Mouse (Mus musculus) heart, postnatal 0 days (tissue): Measurements from ENCODE around the gene Unc45b. TPM values are rescaled to one million over a fixed set of nuclear protein-coding genes. Genes with fewer than 3 reads are reported as not detected.

ENCODE experiments used
- ATAC-seq: fragments of 200-750 bp; cut with Nextera tagmentation; 2 replicates; pipeline ENCODE4 v1.8.0; 2017; ENCODE audit warnings: low read depth, moderate number of reproducible peaks, moderate library complexity; ENCODE audit not compliant: insufficient read depth
- DNase-seq: peaks from one replicate; pipeline ENCODE4 v3.0.0-alpha.2; 2016; ENCODE audit warnings: low spot score
- H3K27ac ChIP-seq: fragments of 300-500 bp; sonication (generic); 2 replicates; pipeline ENCODE4 v1.5.1; 2014; ENCODE audit warnings: low read depth, mild to moderate bottlenecking
- H3K27me3 ChIP-seq: fragments of 300-500 bp; sonication (generic); 2 replicates; pipeline ENCODE4 v1.6.1; 2014; ENCODE audit warnings: low read length, mixed read lengths; ENCODE audit not compliant: control insufficient read depth, insufficient read depth
- H3K36me3 ChIP-seq: fragments of 300-500 bp; sonication (generic); replicated peaks from 2 replicates; pipeline ENCODE4 v1.6.1; 2014; ENCODE audit warnings: low read length, mixed read lengths; ENCODE audit not compliant: control insufficient read depth, insufficient read depth
- H3K4me1 ChIP-seq: fragments of 300-500 bp; sonication (generic); 2 replicates; pipeline ENCODE4 v1.6.1; 2014; ENCODE audit warnings: antibody characterized with exemption; ENCODE audit not compliant: control insufficient read depth, insufficient read depth
- H3K4me2 ChIP-seq: fragments of 300-500 bp; sonication (generic); 2 replicates; pipeline ENCODE4 v1.6.1; 2014; ENCODE audit warnings: low read depth, mild to moderate bottlenecking, low read length, moderate library complexity
- H3K4me3 ChIP-seq: fragments of 300-500 bp; sonication (generic); 2 replicates; pipeline ENCODE4 v1.5.1; 2014; ENCODE audit warnings: low read depth, low read length
- H3K9ac ChIP-seq: fragments of 300-500 bp; sonication (generic); replicated peaks from 2 replicates; pipeline ENCODE4 v1.6.1; 2014; ENCODE audit warnings: low read depth, low read length, mixed read lengths
- H3K9me3 ChIP-seq: fragments of 300-500 bp; sonication (generic); replicated peaks from 2 replicates; pipeline ENCODE4 v1.6.1; 2016; ENCODE audit warnings: low read length; ENCODE audit not compliant: control insufficient read depth
- CTCF ChIP-seq: IDR thresholded peaks from 2 replicates; pipeline ENCODE4 v1.5.1; 2016; ENCODE audit warnings: antibody characterized with exemption, control low read depth, low read depth
- EP300 ChIP-seq: IDR thresholded peaks from 2 replicates; pipeline ENCODE4 v1.6.1; 2016; ENCODE audit warnings: antibody characterized with exemption, low read depth
- WGBS: fragments of 180-500 bp; shearing (Covaris S2); extraction: QIAGEN DNeasy Blood & Tissue Kit; methylation state at CpG from one replicate; pipeline ENCODE4 v1.1.7; 2014; 5-methylcytosine and 5-hydroxymethylcytosine counted together
- polyA plus RNA-seq: library from polyadenylated mRNA; unstranded; fragments of >200 nt; fragmentation: Nextera tagmentation; extraction: Ambion mirVana; gene quantifications from 2 replicates; pipeline ENCODE4 v1.2.1, GENCODE M21; 2015
- total RNA-seq: library from RNA; depleted of rRNA; stranded (reverse); fragments of >200 nt; gene quantifications from 2 replicates; pipeline ENCODE4 v1.2.3, GENCODE M21; 2014; ENCODE audit warnings: low replicate concordance

The Unc45b gene
- total and polyA plus RNA-seq, 2 experiments from 2014 or later, result 167 to 239 TPM

GRCm38 (mm10) chr11:82888491-82888946 is 21.8 kb upstream of the Unc45b start:
- Histone ChIP-seq H3K4me1 (peaks cover 11% of the 10 kb centered on the region; the same call in 1 of the 2 replicates), H3K9ac (no peak overlapping the region), H3K9me3 (no peaks in the 10 kb centered on the region), H3K4me2 (peak overlapping the region; percentile 79; the same call in 1 of the 2 replicates), H3K4me3 (no peak overlapping the region), H3K36me3 (no peaks in the 10 kb centered on the region), H3K27ac (no peak overlapping the region), H3K27me3 (no peaks in the 10 kb centered on the region)
- no peak for ATAC-seq
- DNase-seq, result no peak
- TF ChIP-seq CTCF (no peak), EP300 (no peak)
- 57% methylated on average over 10 of the region's 10 CpGs for WGBS

- Histone ChIP-seq H3K27me3 (no peaks in the 10 kb centered on the region), H3K9me3 (no peaks in the 10 kb centered on the region), H3K4me1 (peaks cover 11% of the 10 kb centered on the region; the same call in 1 of the 2 replicates), H3K4me2 (peak overlapping the region; percentile 79), H3K4me3 (peak overlapping the region; percentile 61), H3K9ac (peak overlapping the region; percentile 56), H3K36me3 (no peaks in the 10 kb centered on the region), H3K27ac (peak overlapping the region; percentile 17; the same call in 1 of the 2 replicates)
- WGBS, result 2% methylated on average over 30 of the region's 31 CpGs
- ATAC-seq, result peak; percentile 42
- DNase-seq, result no peak
- no peak for TF ChIP-seq EP300
- TF ChIP-seq CTCF, result no peak
Measured at GRCm38 (mm10) chr11:82889524-82890341, 20.6 kb upstream of the Unc45b start.

GRCm38 (mm10) chr11:82890342-82890762 is 20.0 kb upstream of the Unc45b start, which contains the start of gene Rad51d:
Rad51d (minus strand) TSS chr11:82890614.
- 2% methylated on average over 24 of the region's 26 CpGs for WGBS
- Histone ChIP-seq H3K9me3 (no peaks in the 10 kb centered on the region), H3K27me3 (no peaks in the 10 kb centered on the region), H3K27ac (peak within 1 kb of the TSS; percentile 17; the same call in 1 of the 2 replicates), H3K4me1 (peaks cover 11% of the 10 kb centered on the region; the same call in 1 of the 2 replicates), H3K36me3 (no peaks in the 10 kb centered on the region), H3K4me2 (peak within 1 kb of the TSS; percentile 79), H3K9ac (peak within 1 kb of the TSS; percentile 56), H3K4me3 (peak within 1 kb of the TSS; percentile 61)
- TF ChIP-seq CTCF (peak; percentile 91), EP300 (no peak)
- ATAC-seq (peak; percentile 96), DNase-seq (peak; percentile 94)

GRCm38 (mm10) chr11:82891936-82892335 is 18.4 kb upstream of the Unc45b start, which contains the start of gene Fndc8:
Fndc8 (plus strand) TSS chr11:82892124.
- Histone ChIP-seq H3K36me3 (no peaks in the 10 kb centered on the region), H3K9me3 (no peaks in the 10 kb centered on the region), H3K4me2 (no peak within 1 kb of the TSS), H3K4me1 (peaks cover 11% of the 10 kb centered on the region; the same call in 1 of the 2 replicates), H3K9ac (no peak within 1 kb of the TSS), H3K4me3 (no peak within 1 kb of the TSS), H3K27ac (no peak within 1 kb of the TSS), H3K27me3 (no peaks in the 10 kb centered on the region)
- no peak for ATAC-seq
- TF ChIP-seq EP300, result no peak
- no peak for TF ChIP-seq CTCF
- 32% methylated on average over 7 of the region's 7 CpGs for WGBS
- DNase-seq, result no peak

- no peak overlapping the region for H3K4me2 ChIP-seq
- WGBS, result 67% methylated on average over 10 of the region's 10 CpGs
- no peak overlapping the region for H3K4me3 ChIP-seq
- no peak for DNase-seq
- no peak for ATAC-seq
- peaks cover 32% of the 10 kb centered on the region for H3K36me3 ChIP-seq
- H3K9ac ChIP-seq, result no peak overlapping the region
- TF ChIP-seq CTCF (no peak), EP300 (no peak)
- H3K4me1 ChIP-seq, result no peaks in the 10 kb centered on the region
- no peaks in the 10 kb centered on the region for H3K27me3 ChIP-seq
- H3K27ac ChIP-seq, result no peak overlapping the region
- H3K9me3 ChIP-seq, result no peaks in the 10 kb centered on the region
Measured at GRCm38 (mm10) chr11:82897478-82897877, 12.9 kb upstream of the Unc45b start.
